Mouse (Mus musculus) ES-E14 (cell line): ENCODE data around the gene Mphosph10.

ENCODE experiments used
- HCFC1 ChIP-seq: IDR thresholded peaks from 2 replicates; pipeline ENCODE4 v1.6.1; 2012; ENCODE audit warnings: low read length, inconsistent platforms, borderline replicate concordance; ENCODE audit not compliant: insufficient read depth
- ZC3H11A ChIP-seq: IDR thresholded peaks from 2 replicates; pipeline ENCODE4 v1.6.1; 2012; ENCODE audit warnings: low read depth, mild to moderate bottlenecking, inconsistent platforms, low read length, borderline replicate concordance
- ZNF384 ChIP-seq: IDR thresholded peaks from 2 replicates; pipeline ENCODE4 v1.6.1; 2012; ENCODE audit warnings: low read depth, low read length, inconsistent platforms

GRCm38 (mm10) chr7:64392122-64392818, at the start of gene Mphosph10, which contains the start of gene Mcee:
- TF ChIP-seq HCFC1 (peak; percentile 85), ZC3H11A (no peak), ZNF384 (no peak)
